Mouse (Mus musculus) G1E (cell line): ENCODE results near the gene Emilin2. TPM values are rescaled to one million over a fixed set of nuclear protein-coding genes. Genes with fewer than 3 reads are reported as not detected.

Experiments used
- ATAC-seq: 2 replicates; pipeline ENCODE4 v1.8.0; 2016; ENCODE audit warnings: mild to moderate bottlenecking; ENCODE audit not compliant: insufficient number of reproducible peaks, poor library complexity, low FRiP score, severe bottlenecking; ENCODE audit errors: extremely low read depth
- DNase-seq: peaks from one replicate; pipeline ENCODE4 v3.0.0; 2012; ENCODE audit warnings: low spot score
- H3K27me3 ChIP-seq: 2 replicates; pipeline ENCODE4 v1.6.1; 2012; ENCODE audit warnings: mild to moderate bottlenecking, low read length, inconsistent platforms; ENCODE audit not compliant: insufficient read depth
- H3K36me3 ChIP-seq: replicated peaks from 2 replicates; pipeline ENCODE3; 2012; ENCODE audit warnings: mild to moderate bottlenecking, inconsistent platforms
- H3K4me1 ChIP-seq: 2 replicates; pipeline ENCODE4 v1.6.1; 2012; ENCODE audit warnings: low read depth, low read length, inconsistent platforms, mixed read lengths; ENCODE audit not compliant: insufficient read depth
- H3K4me3 ChIP-seq: 2 replicates; pipeline ENCODE4 v1.5.1; 2012; ENCODE audit warnings: low read depth, mild to moderate bottlenecking, inconsistent platforms, low read length, moderate library complexity, mixed read lengths
- H3K9me3 ChIP-seq: replicated peaks from 2 replicates; pipeline ENCODE4 v1.6.1; 2012; ENCODE audit warnings: inconsistent platforms
- CTCF ChIP-seq: IDR thresholded peaks from 2 replicates; pipeline ENCODE4 v1.5.1; 2012; ENCODE audit warnings: low read depth, low read length, inconsistent platforms, mixed read lengths
- GATA1 ChIP-seq: IDR thresholded peaks from 2 replicates; pipeline ENCODE4 v1.6.1; 2012; ENCODE audit warnings: borderline replicate concordance, low read length, inconsistent platforms, mixed read lengths
- GATA2 ChIP-seq: IDR thresholded peaks from 2 replicates; pipeline ENCODE4 v1.6.1; 2012; ENCODE audit warnings: low read depth, low read length, inconsistent platforms, borderline replicate concordance
- POLR2AphosphoS5 ChIP-seq: IDR thresholded peaks from 2 replicates; pipeline ENCODE4 v1.6.1; 2012; ENCODE audit warnings: low read depth, low read length, inconsistent platforms; ENCODE audit not compliant: insufficient replicate concordance
- TAL1 ChIP-seq: conservative IDR thresholded peaks from 2 replicates; pipeline ENCODE4 v1.6.1; 2012; ENCODE audit warnings: low read depth, low read length, inconsistent platforms, mixed read lengths
- polyA plus RNA-seq: library from polyadenylated mRNA; stranded (reverse); fragments of >175 nt; gene quantifications from 2 replicates; pipeline ENCODE4 v1.2.3, GENCODE M21; 2012
- total RNA-seq, 2 experiments: library from RNA; stranded (forward) in 1 of 2; stranded (reverse) in 1 of 2; fragments of 200-1000 nt in 1 of 2; fragments of >200 nt in 1 of 2; fragmentation: Nextera tagmentation in 1 of 2; gene quantifications; 2 replicates each; pipeline ENCODE4 v1.2.3; 2014 to 2017

The Emilin2 gene
- total and polyA plus RNA-seq, 3 experiments: 80.3 to 137 (median 106) TPM

DNA sequence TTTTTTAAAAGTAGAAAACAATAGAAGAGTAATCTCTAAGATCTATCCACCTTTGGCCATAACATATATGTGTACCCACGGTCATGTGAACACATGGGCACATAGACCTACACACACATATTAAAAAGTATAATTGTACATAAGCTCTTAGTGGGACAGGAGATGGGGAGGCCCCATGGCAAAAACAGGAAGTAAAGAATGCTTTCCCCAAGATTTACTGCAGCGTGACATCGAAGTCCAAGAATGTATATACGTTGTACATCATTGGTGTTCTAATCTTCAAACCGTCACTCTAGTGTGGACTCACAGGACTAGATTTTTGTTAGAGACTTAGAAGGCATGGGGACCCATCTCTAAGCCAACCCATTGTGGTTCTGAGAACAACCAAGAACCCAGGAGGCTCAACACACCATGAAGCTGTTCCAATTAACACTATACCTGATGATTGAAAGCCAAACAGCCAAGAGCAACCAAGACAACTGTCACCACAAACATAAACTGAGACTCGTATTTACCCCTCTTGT, 19.8 kb downstream of the Emilin2 start:
- ATAC-seq (no peak), DNase-seq (no peak)
- Histone ChIP-seq H3K4me1 (peaks cover 61% of the 10 kb centered on the region), H3K9me3 (no peaks in the 10 kb centered on the region), H3K4me3 (no peak overlapping the region), H3K36me3 (peaks cover 65% of the 10 kb centered on the region), H3K27me3 (no peaks in the 10 kb centered on the region)
- no peak for TF ChIP-seq GATA1
- TF ChIP-seq TAL1: no peak
- no peak for TF ChIP-seq POLR2AphosphoS5
- TF ChIP-seq CTCF: no peak
- no peak for TF ChIP-seq GATA2

DNA sequence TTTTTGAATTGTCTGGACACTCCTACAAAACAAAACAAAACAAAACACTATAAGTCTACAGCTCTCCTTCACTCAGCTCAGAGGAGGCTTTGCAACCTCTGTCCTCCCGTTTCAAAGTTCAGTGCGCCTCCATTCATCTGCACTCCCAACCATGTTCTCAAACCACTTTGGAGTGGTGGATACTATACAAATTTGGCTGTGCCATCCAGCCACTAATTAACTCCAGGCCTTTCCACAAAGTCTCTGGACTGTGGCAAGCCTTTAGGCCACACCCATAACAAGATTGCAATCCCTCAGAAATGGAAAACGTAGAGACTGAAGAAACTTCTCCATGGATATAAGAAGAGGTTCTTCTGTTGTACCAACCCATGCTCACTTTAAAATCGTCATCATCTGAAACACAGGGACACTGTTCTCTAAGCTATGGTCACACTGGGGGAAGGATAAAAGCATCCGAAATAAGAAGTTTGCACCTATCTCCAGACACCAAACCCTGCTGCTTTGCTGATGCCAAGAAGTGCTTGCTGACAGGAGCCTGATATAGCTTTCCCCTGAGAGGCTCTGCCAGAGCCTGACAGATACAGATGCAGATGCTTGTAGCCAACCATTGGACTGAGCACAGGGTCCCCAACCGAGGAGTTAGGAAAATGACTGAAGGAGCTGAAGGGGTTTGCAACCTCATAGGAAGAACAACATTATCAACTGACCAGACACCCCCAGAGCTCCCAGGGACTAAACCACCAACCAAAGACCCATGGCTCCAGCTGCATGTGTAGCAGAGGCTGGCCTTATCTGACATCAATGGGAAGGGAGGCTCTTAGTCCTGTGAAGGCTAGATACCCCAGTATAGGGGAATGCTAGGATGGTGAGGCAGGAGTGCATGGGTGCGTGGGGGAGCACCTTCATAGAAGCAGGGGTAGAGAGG, 21.0 kb downstream of the Emilin2 start:
- TF ChIP-seq TAL1: no peak
- TF ChIP-seq POLR2AphosphoS5: no peak
- TF ChIP-seq GATA1: no peak
- TF ChIP-seq GATA2: no peak
- TF ChIP-seq CTCF: no peak
- Histone ChIP-seq H3K9me3 (no peaks in the 10 kb centered on the region), H3K4me1 (peaks cover 70% of the 10 kb centered on the region), H3K27me3 (no peaks in the 10 kb centered on the region; the same call in 1 of the 2 replicates), H3K4me3 (no peak overlapping the region), H3K36me3 (peaks cover 61% of the 10 kb centered on the region)
- DNase-seq (no peak), ATAC-seq (no peak)

DNA sequence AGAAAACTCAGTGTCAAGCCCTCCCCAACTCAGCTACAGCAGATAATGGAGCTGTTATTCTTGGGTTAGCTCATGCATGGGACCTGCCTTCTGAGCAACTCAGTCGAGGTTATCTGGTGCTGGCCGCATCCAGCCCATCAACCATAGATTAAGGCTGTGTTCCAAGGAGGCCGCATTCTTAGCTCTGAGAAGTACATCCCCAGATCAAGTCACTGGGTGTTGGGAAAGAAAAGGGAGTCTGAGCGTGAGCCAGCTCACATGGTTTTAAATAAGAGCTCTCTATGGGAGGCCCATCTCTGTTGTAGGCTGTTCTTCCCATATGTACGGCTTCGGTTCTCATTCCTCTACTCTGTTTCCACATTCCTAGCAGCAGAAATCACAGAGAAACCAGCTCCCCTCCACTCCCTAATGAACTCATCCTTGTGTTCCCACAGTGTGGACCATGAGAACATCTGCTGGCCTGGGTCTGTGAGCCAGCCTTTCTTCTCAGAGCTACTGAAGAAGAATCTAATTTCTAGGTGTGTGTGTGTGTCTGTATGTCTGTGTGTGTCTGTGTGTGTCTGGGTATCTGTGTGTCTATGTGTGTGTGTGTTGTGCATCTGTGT, 22.1 kb downstream of the Emilin2 start:
- no peaks in the 10 kb centered on the region for H3K9me3 ChIP-seq
- no peaks in the 10 kb centered on the region; the same call in 1 of the 2 replicates for H3K27me3 ChIP-seq
- H3K4me3 ChIP-seq: no peak overlapping the region
- peaks cover 64% of the 10 kb centered on the region for H3K36me3 ChIP-seq
- H3K4me1 ChIP-seq: peaks cover 71% of the 10 kb centered on the region
- TF ChIP-seq GATA2: no peak
- no peak for TF ChIP-seq GATA1
- no peak for TF ChIP-seq TAL1
- ATAC-seq (no peak), DNase-seq (no peak)

DNA sequence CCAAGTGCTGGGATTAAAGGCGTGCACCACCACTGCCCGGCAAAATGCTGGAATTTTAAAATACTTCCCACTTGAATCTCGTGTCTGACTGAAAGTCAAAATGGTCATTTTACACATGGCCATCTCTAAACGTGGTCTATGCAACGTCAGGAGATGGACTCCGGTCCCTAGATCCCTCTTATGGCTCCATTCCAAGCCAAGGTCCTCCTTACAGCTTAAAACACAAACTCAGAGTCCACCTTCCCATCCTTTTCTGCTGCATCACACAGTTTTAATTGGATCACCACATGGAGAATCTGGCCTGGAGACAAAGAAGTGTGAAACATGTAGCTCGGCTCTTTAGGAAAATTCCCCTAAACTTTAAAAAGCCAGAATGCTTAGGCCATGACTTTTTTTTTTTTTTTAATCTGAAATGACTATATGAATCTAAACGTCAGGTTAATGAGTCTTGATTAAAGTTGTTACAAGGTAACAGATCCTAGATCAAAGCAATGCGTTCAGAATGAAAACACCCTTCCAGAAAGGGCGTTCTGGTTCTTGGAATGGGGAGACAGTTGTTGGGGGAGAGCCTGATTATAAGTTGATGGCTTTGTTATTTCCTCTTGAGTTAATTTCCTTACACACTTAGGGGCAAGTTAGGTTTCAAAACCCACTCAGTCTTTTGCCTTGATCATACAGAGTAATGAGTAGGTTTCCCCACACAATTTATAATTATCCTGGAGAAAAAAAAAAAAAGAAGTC, 22.8 kb downstream of the Emilin2 start:
- Histone ChIP-seq H3K4me3 (no peak overlapping the region), H3K36me3 (peaks cover 63% of the 10 kb centered on the region), H3K4me1 (peaks cover 69% of the 10 kb centered on the region), H3K27me3 (no peaks in the 10 kb centered on the region; the same call in 1 of the 2 replicates), H3K9me3 (no peaks in the 10 kb centered on the region)
- TF ChIP-seq CTCF: no peak
- no peak for TF ChIP-seq TAL1
- TF ChIP-seq GATA1: no peak
- ATAC-seq (no peak), DNase-seq (no peak)

DNA sequence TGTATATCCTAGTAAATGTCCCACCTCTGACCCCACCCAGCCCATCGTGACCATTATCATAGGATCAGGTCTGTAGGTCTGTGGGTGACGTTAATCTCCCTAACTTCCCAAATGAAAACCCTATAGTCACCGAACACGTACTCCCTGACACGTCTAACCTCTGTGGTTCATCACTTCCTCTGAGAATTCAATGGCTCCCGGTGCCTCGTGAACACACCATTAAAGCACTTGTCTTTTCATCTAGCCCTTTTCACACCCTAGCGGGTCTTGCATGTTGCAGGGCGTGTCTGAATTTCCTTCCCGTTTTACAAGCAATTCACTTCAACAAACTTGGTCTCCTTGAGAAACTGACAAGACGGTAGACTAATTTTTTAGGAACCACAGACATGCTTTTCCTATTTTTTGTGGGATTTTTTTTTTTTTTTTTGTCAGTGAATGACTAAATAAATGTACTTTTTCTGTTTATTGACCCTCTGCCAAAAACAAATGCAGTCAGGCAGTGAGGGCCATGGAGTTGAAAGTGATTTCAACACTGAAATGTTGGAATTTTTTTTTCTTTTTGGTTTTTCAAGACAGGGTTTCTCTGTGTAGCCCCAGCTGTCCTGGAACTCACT, 23.5 kb downstream of the Emilin2 start:
- DNase-seq (no peak), ATAC-seq (no peak)
- Histone ChIP-seq H3K4me1 (peaks cover 71% of the 10 kb centered on the region), H3K4me3 (no peak overlapping the region), H3K27me3 (no peaks in the 10 kb centered on the region; the same call in 1 of the 2 replicates), H3K9me3 (no peaks in the 10 kb centered on the region), H3K36me3 (peaks cover 63% of the 10 kb centered on the region)
- TF ChIP-seq POLR2AphosphoS5: no peak
- no peak for TF ChIP-seq GATA1
- TF ChIP-seq CTCF: no peak

DNA sequence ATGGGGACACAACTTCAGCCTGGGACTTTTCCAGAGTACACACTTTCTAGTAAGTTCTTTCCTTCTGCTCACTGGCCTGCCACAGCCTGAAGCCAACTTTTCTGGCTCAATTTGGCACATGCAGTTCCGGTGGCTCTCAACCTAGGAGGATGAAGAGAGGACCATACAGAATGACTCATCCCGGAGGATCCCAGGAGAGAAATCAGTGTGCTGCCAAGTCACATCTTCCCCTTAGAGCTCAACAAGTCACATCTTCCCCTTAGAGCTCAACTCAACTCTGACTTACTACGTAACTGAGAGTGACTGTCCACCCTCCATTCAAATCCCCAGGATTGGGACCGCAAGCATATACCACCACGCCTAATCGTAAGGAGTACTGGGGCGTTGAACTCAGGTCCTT, 24.2 kb downstream of the Emilin2 start:
- no peak for ATAC-seq
- Histone ChIP-seq H3K4me3 (no peak overlapping the region), H3K27me3 (no peaks in the 10 kb centered on the region; the same call in 1 of the 2 replicates), H3K36me3 (peaks cover 62% of the 10 kb centered on the region), H3K4me1 (peaks cover 65% of the 10 kb centered on the region), H3K9me3 (no peaks in the 10 kb centered on the region)
- no peak for DNase-seq
- TF ChIP-seq TAL1: no peak
- TF ChIP-seq GATA2: no peak
